9 mouse cellular contexts compared by ENCODE assay signal in the genomic region with DNA sequence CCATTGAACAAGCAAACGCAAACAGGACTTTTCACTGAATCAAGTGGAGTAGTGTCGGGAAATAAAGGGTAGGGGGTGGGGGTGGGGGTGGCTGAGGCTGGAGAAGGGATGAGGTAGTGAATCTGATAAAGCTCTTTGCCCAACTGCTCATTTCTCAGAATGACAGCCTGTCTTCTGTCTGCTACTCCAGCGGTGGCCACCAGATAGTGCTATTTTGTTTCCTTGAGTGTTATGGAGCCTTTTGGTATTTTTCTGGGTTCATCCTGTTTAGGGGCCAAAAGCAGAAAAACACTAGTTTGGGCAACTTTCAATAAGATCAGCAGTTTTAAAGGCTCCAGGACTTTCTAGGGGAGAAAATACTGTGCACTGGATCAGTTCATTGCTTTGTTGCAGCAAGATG. TPM values are rescaled to one million over a fixed set of nuclear protein-coding genes. Genes with fewer than 3 reads are reported as not detected.
A peak's percentile ranks its signal among the peaks of the same experiment; 100 is the strongest.
DNase-seq lines count a peak whose midpoint lies in the region; ATAC-seq and TF ChIP-seq lines count a peak whose summit lies in the region.
"Had no signal": no experiment of that assay in that cellular context is flagged by ENCODE, and none has a peak within 500 bp of the region (broad histone marks: within the 10 kb centered on the region; RNA-seq: fewer than 3 reads in every experiment).

No protein-coding gene starts in this region.

- intact Hi-C loops in gastrocnemius, adult 2 months (cut with DNase I) = loop anchor here (10.0 kb wide), 1 partner anchor 198 kb away; no protein-coding TSS in a partner anchor
- intact Hi-C loops in gastrocnemius, postnatal 36 days (cut with DNase I) = no loop called here

- TF ChIP-seq POLR2A in thymus, adult 2 months (IDR thresholded peaks at IDR 0.05; ENCODE audit: control insufficient read depth, extremely low read depth, insufficient read depth, low read length, poor library complexity) = no peak

- H3K9ac ChIP-seq in forebrain, embryonic 13.5 days = no peak overlapping the region
- H3K9ac ChIP-seq in lung, embryonic 14.5 days = no peak overlapping the region
- H3K9ac ChIP-seq: lung, embryonic 15.5 days had no signal

- peak; percentile 56 for TF ChIP-seq CTCF in gastrocnemius, adult 2 months (IDR thresholded peaks at IDR 0.05)
- no peak for TF ChIP-seq CTCF in thymus, adult 2 months (IDR thresholded peaks at IDR 0.05; ENCODE audit: borderline replicate concordance, control insufficient read depth, extremely low read depth, insufficient read depth, low read length, poor library complexity)
- peak; percentile 70 for TF ChIP-seq CTCF in lung, embryonic 14.5 days (IDR thresholded peaks at IDR 0.05; ENCODE audit: low read depth)

- WGBS in thymus, adult 2 months = 21% methylated on average over 3 of the region's 3 CpGs
- WGBS in forebrain, embryonic 13.5 days = 5% methylated on average over 3 of the region's 3 CpGs
- WGBS in lung, embryonic 14.5 days = 8% methylated on average over 3 of the region's 3 CpGs

- no peak overlapping the region for H3K4me2 ChIP-seq in forebrain, embryonic 13.5 days
- no peak overlapping the region for H3K4me2 ChIP-seq in lung, embryonic 14.5 days
- H3K4me2 ChIP-seq: lung, embryonic 15.5 days had no signal

- no peaks in the 10 kb centered on the region for H3K4me1 ChIP-seq in thymus, adult 2 months (replicated peaks; ENCODE audit: control insufficient read depth, insufficient read depth, low read length)
- no peaks in the 10 kb centered on the region for H3K4me1 ChIP-seq in forebrain, embryonic 13.5 days
- no peaks in the 10 kb centered on the region for H3K4me1 ChIP-seq in lung, embryonic 14.5 days (ENCODE audit: insufficient read depth)

- peaks cover 11% of the 10 kb centered on the region for H3K36me3 ChIP-seq in thymus, adult 2 months (ENCODE audit: control insufficient read depth, insufficient read depth, low read length)
- H3K36me3 ChIP-seq in forebrain, embryonic 13.5 days (ENCODE audit: poor library complexity, severe bottlenecking) = peaks cover 37% of the 10 kb centered on the region
- H3K36me3 ChIP-seq in lung, embryonic 14.5 days (ENCODE audit: insufficient read depth) = peaks cover 30% of the 10 kb centered on the region

- no peak for DNase-seq in gastrocnemius, adult 2 months
- no peak for DNase-seq in gastrocnemius, postnatal 36 days
- DNase-seq in thymus, adult 2 months = peak; percentile 51
- DNase-seq in thymus, adult 18-20 months = no peak
- DNase-seq in lung, embryonic 14.5 days = peak; percentile 65
- DNase-seq in right cerebral cortex, postnatal 25 days = peak; percentile 31
- DNase-seq in urinary bladder, adult 18-20 months (ENCODE audit: low spot score in 2 of 2) = no peak

- H3K27me3 ChIP-seq in thymus, adult 2 months (ENCODE audit: control insufficient read depth, insufficient read depth, low read length) = no peaks in the 10 kb centered on the region; the same call in 1 of the 2 replicates
- H3K27me3 ChIP-seq in forebrain, embryonic 13.5 days = peaks cover 2% of the 10 kb centered on the region; the same call in 1 of the 2 replicates
- no peaks in the 10 kb centered on the region for H3K27me3 ChIP-seq in lung, embryonic 14.5 days (ENCODE audit: insufficient read depth, low read length)

- 0 out of 2 replicates have a peak, but pooled peaks have one; percentile 12 for ATAC-seq in forebrain, embryonic 13.5 days
- ATAC-seq in lung, embryonic 14.5 days (ENCODE audit: insufficient read depth) = peak; percentile 42; the same call in 1 of the 2 replicates

- no peak overlapping the region for H3K27ac ChIP-seq in gastrocnemius, adult 2 months
- H3K27ac ChIP-seq in thymus, adult 2 months (ENCODE audit: control insufficient read depth, insufficient read depth, low read length) = no peak overlapping the region
- no peak overlapping the region for H3K27ac ChIP-seq in forebrain, embryonic 13.5 days
- no peak overlapping the region for H3K27ac ChIP-seq in lung, embryonic 14.5 days (ENCODE audit: low read depth)
- H3K27ac ChIP-seq: lung, embryonic 15.5 days had no signal

- H3K9me3 ChIP-seq in forebrain, embryonic 13.5 days (replicated peaks) = no peaks in the 10 kb centered on the region
- no peaks in the 10 kb centered on the region for H3K9me3 ChIP-seq in lung, embryonic 14.5 days (ENCODE audit: low read depth, low read length)
- H3K9me3 ChIP-seq: lung, embryonic 15.5 days had no signal

- H3K4me3 ChIP-seq in gastrocnemius, adult 2 months = no peak overlapping the region
- no peak overlapping the region for H3K4me3 ChIP-seq in thymus, adult 2 months (ENCODE audit: control insufficient read depth, insufficient read depth, low read length)
- no peak overlapping the region for H3K4me3 ChIP-seq in forebrain, embryonic 13.5 days
- H3K4me3 ChIP-seq in lung, embryonic 14.5 days (ENCODE audit: low read depth, low read length) = no peak overlapping the region
- H3K4me3 ChIP-seq: lung, embryonic 15.5 days had no signal

RNA-seq across cellular contexts. Expression of a gene that starts 9.8 kb away (rescaled TPM):
- total RNA-seq in gastrocnemius, adult 2 months (2021) = not detected
- not detected for total RNA-seq in gastrocnemius, postnatal 36 days (2021)
- polyA plus RNA-seq in thymus, adult 2 months (2012; rRNA removed) = 0.05 and 0.70 TPM in 2 replicates
- polyA plus RNA-seq in forebrain, embryonic 13.5 days (2015; fragmentation: Nextera tagmentation; extraction: Ambion mirVana) = 1.1 TPM in 2 replicates
- 0.58 and 1.0 TPM in 2 replicates for polyA plus RNA-seq in lung, embryonic 14.5 days (2014; fragmentation: Nextera tagmentation; extraction: Ambion mirVana)

Comparison
In these comparisons a context has a peak if more than half of its experiments do, and no peak if none do; other contexts are left out.
1. DNase-seq: peak in thymus, adult 2 months (single experiment), lung, embryonic 14.5 days (single experiment) and right cerebral cortex, postnatal 25 days (single experiment); none in gastrocnemius, adult 2 months (single experiment), gastrocnemius, postnatal 36 days (0 of 2), thymus, adult 18-20 months (0 of 2) and urinary bladder, adult 18-20 months (0 of 2).